Mouse (Mus musculus): ENCODE data around the gene Atp6ap1l. TPM values are rescaled to one million over a fixed set of nuclear protein-coding genes. Genes with fewer than 3 reads are reported as not detected.

Gene Atp6ap1l
- not detected in 2 replicates for total RNA-seq (2012; rRNA removed)
- not detected for polyA plus RNA-seq (2012; ENCODE audit: insufficient read depth in 1 of 2, insufficient read length in 2 of 2, low read depth in 1 of 2, low replicate concordance in 2 of 2, missing spikeins in 1 of 2)

DNA sequence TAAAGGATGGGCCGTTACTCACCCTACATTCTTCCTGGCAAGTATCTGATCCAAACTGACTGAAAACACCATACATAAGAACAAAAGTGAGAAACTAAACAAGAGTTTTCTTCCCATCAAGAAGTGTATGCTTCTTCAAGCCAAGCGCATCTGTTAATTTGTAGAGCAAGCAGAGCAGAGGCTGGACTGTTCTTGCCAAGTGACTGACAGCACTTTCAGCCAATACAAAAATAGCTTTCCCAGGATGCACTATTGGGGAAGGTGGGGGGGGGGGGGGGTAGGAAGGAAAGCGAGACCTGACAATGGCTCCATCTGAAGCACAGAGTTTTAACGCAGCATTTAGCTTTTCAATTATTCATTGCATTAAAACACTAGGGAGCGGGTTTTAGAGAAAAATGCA, at the start of gene Atp6ap1l:
TSS of gene Atp6ap1l (minus strand) at position 180 of the 400 bp plus-strand sequence.
- DNase-seq (ENCODE audit: low read depth, low spot score), result no peak
- Histone ChIP-seq H3K9ac (ENCODE audit: control insufficient read depth, low read depth, low read length, poor library complexity, severe bottlenecking) (no peak within 1 kb of the TSS), H3K79me2 (ENCODE audit: control insufficient read depth, insufficient read depth, low read length, poor library complexity) (no peaks in the 10 kb centered on the region), H3K27ac (ENCODE audit: control insufficient read depth, low read depth, low read length) (no peak within 1 kb of the TSS), H3K9me3 (replicated peaks; ENCODE audit: insufficient read depth, low read length) (no peaks in the 10 kb centered on the region), H3K36me3 (ENCODE audit: control insufficient read depth in 1 of 2, insufficient read depth in 2 of 2, low read length in 2 of 2) (no peaks in the 10 kb centered on the region), H3K27me3 (ENCODE audit: control insufficient read depth in 1 of 2, insufficient read depth in 2 of 2, low read length in 2 of 2) (no peaks in the 10 kb centered on the region; a peak in 2 of 4 replicates), H3K4me3 (ENCODE audit: control insufficient read depth in 1 of 2, insufficient read depth in 1 of 2, low read depth in 2 of 2, low read length in 2 of 2) (no peak within 1 kb of the TSS), H3K4me1 (ENCODE audit: control insufficient read depth in 1 of 2, insufficient read depth in 2 of 2, low read length in 2 of 2) (no peaks in the 10 kb centered on the region)
- TF ChIP-seq GATA1 (IDR thresholded peaks at IDR 0.05; ENCODE audit: low read depth, low read length) (no peak), TCF12 (IDR thresholded peaks at IDR 0.05; ENCODE audit: low read depth, low read length) (no peak), KAT2A (conservative IDR thresholded peaks at IDR 0.05; ENCODE audit: low read depth, low read length) (no peak), MYC (IDR thresholded peaks at IDR 0.05; ENCODE audit: low read depth, low read length) (no peak), MAZ (IDR thresholded peaks at IDR 0.05; ENCODE audit: low read depth, low read length) (no peak), ZC3H11A (IDR thresholded peaks at IDR 0.05; ENCODE audit: low read depth, low read length) (no peak), MAX (IDR thresholded peaks at IDR 0.05; ENCODE audit: low read length) (no peak), JUND (IDR thresholded peaks at IDR 0.05; ENCODE audit: low read depth, low read length) (no peak), RCOR1 (IDR thresholded peaks at IDR 0.05; ENCODE audit: low read depth, low read length) (no peak), POLR2AphosphoS2 (IDR thresholded peaks at IDR 0.05; ENCODE audit: low read length) (no peak), UBTF (IDR thresholded peaks at IDR 0.05; ENCODE audit: borderline replicate concordance, insufficient read depth, low read depth, low read length) (no peak), BHLHE40 (IDR thresholded peaks at IDR 0.05; ENCODE audit: borderline replicate concordance, low read depth, low read length) (no peak), MEF2A (IDR thresholded peaks at IDR 0.05; ENCODE audit: extremely low read depth, insufficient replicate concordance, low read depth, low read length, poor library complexity, severe bottlenecking) (no peak), ETS1 (IDR thresholded peaks at IDR 0.05; ENCODE audit: low read depth, low read length) (no peak)

GRCm38 (mm10) chr13:90939600-90939999, 34.4 kb upstream of the Atp6ap1l start:
- Histone ChIP-seq H3K4me1 (ENCODE audit: control insufficient read depth in 1 of 2, insufficient read depth in 2 of 2, low read length in 2 of 2) (peaks cover 2 to 10% of the 10 kb centered on the region in 2 experiments; a peak in 3 of 4 replicates), H3K27ac (ENCODE audit: control insufficient read depth, low read depth, low read length) (peak overlapping the region; percentile 69), H3K9me3 (replicated peaks; ENCODE audit: insufficient read depth, low read length) (no peaks in the 10 kb centered on the region), H3K9ac (ENCODE audit: control insufficient read depth, low read depth, low read length, poor library complexity, severe bottlenecking) (peak overlapping the region; percentile 28; the same call in 1 of the 2 replicates), H3K4me3 (ENCODE audit: control insufficient read depth in 1 of 2, insufficient read depth in 1 of 2, low read depth in 2 of 2, low read length in 2 of 2) (peak overlapping the region in 1 of 2 experiments; percentile 30; a peak in 1 of 4 replicates), H3K27me3 (ENCODE audit: control insufficient read depth in 1 of 2, insufficient read depth in 2 of 2, low read length in 2 of 2) (no peaks in the 10 kb centered on the region), H3K36me3 (ENCODE audit: control insufficient read depth in 1 of 2, insufficient read depth in 2 of 2, low read length in 2 of 2) (peaks cover 0 to 11% of the 10 kb centered on the region in 2 experiments; a peak in 2 of 4 replicates), H3K79me2 (ENCODE audit: control insufficient read depth, insufficient read depth, low read length, poor library complexity) (no peaks in the 10 kb centered on the region)
- TF ChIP-seq ZKSCAN1 (IDR thresholded peaks at IDR 0.05; ENCODE audit: low read depth, low read length) (no peak), UBTF (IDR thresholded peaks at IDR 0.05; ENCODE audit: borderline replicate concordance, insufficient read depth, low read depth, low read length) (no peak), NRF1 (IDR thresholded peaks at IDR 0.05; ENCODE audit: insufficient read depth, low read depth, low read length, poor library complexity, severe bottlenecking) (no peak), TAL1 (IDR thresholded peaks at IDR 0.05; ENCODE audit: low read length) (no peak), POLR2AphosphoS5 (IDR thresholded peaks at IDR 0.05; ENCODE audit: borderline replicate concordance, low read depth, low read length) (no peak), GATA1 (IDR thresholded peaks at IDR 0.05; ENCODE audit: low read depth, low read length) (no peak)
- no peak for DNase-seq (ENCODE audit: low read depth, low spot score)

Data from MEL (cell line).